Mouse (Mus musculus) cerebellum, postnatal 36 days (tissue): ENCODE measurements at regions not wholly inside any gene's neighbourhood (a gene's known extent, or its start where the extent isn't known, plus 50 kb on each side); places are given as distances from the start of the nearest gene placed in this dataset.
A peak's percentile ranks its signal among the peaks of the same experiment; 100 is the strongest.

Source experiments
- DNase-seq, 2 experiments: peaks; one replicate each; pipeline ENCODE4 v3.0.0; 2021 to 2022; ENCODE audit warnings: mixed read lengths in 2 of 2

DNA sequence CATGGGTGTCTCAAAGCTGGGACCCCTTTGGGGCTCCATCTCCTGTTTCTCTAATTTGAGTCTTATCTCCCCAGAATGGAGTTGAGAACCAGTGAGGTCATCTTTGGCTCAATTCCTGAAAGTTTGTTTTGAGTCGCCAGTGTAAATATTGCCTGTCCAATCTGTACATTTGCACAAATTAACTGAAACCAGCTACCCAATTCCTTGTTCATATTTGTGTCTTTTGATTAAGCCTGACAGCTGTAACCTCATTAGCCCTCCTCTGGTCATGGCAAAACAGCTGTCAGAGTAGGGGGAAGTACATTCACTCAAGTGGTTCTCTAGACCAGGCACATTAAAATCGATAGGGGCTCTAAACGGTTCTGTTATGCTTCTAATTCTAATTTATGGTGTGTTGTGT lies 177.0 kb downstream of the Rps12 start:
- DNase-seq, result no peak

GRCm38 (mm10) chr10:23609270-23609914 lies 177.7 kb downstream of the Rps12 start:
- DNase-seq, result peak; percentile 4 to 23

DNA sequence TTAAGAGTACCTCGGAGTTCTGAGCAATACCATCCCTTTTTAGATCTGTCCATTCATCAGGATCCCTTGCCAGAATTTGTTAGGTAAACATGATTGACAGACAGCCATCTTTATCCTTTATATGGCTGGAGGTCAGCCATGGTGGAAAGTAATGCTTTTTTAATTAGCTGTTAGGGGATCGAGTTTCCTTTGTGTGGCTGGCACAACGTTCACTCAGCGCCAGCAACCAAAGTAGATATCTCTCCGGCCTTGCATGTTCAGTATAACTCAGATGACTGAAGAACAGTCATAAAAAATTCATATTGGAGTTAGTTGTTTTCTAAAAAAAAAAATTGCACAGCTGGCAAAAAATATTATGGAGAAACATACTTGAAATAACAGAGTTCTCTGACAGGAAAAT lies 186.4 kb downstream of the Rps12 start:
- DNase-seq, result no peak

DNA sequence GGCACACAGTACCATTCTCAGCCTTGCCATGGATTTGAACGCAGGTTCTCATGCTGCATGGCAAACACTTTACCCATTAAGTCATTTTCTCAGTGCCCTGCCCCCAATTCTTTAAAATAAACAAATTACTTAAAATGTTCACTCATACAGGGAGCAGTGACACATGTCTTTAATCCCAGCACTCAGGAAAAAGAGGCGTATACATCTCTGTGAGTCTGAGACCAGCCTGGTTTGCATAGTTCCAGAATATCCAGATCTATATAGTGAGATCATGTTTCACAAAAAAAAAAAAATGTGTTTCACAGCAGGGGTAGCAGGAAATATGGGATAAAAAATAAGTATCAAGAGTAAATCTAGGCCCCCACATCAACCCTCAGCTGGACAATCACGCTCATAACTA lies 191.5 kb downstream of the Rps12 start:
- no peak for DNase-seq

DNA sequence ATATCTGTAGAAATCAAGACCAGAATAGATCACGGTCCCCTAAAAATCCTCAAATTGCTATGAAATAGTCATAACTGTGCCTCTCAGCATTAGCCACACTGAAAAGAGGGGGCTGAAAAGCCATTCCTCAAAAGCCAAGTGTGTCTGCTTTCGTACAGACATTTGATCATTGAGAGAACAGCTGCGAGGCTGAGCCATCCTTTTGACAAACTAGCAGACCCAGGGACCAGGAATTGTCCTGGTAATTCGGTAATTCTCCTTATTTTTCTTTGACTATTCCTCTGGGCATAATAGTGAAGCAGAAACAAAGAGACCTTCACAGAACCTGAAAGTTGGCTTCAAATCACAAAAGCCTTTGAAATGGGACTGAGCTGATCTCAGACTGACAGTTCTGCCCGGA lies 206.8 kb downstream of the Rps12 start:
- DNase-seq, result no peak

DNA sequence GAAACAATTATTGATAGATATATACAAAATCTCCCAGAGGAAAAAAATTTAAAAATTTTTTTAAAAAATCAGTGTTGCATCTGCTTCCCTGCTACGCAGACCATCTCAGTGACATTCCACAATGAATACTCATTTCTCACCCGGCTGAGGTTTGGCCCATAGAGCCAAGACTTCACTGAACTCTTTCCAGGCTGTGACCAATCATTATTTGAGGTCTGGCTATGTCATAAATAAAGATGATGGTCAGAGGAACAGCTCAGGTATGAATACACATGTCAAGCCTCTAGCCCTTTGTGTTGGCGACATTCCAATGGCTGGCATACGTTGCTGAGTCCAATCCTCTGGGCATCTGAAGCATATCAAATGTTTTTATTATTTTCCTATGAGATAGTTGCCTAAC lies 216.1 kb downstream of the Rps12 start:
- no peak for DNase-seq

GRCm38 (mm10) chr10:23569386-23569785 lies 217.7 kb downstream of the Rps12 start:
- no peak for DNase-seq

DNA sequence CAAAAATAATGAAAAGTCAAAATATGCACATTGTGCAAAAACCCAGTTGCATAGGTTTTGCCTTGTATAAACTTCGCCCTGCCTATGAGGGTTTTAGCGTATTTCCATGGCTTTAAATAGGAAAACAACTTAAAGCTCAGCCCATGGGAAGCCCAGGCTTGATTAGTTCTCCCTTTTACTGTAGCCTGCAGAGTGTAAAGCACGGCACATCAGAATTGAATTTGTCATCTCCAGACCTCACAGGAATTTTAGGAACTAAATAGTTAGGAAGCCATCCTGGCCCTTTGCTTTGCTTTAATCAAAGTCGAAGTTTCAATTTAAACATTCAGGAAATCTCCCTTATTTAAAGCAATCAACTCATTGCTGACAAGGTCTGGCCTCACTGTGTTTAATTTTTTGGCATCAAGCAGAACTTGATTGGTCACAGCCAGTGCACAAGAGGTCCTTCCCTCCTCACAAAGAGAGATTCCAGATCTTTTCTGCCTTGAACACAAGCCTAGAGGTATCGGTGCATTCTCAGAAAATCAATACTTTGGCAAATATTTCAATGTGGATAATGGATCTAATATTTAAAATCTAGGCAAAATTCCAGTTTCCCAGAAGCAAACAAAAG lies 211.8 kb upstream of the Eya4 start:
- DNase-seq, result no peak

DNA sequence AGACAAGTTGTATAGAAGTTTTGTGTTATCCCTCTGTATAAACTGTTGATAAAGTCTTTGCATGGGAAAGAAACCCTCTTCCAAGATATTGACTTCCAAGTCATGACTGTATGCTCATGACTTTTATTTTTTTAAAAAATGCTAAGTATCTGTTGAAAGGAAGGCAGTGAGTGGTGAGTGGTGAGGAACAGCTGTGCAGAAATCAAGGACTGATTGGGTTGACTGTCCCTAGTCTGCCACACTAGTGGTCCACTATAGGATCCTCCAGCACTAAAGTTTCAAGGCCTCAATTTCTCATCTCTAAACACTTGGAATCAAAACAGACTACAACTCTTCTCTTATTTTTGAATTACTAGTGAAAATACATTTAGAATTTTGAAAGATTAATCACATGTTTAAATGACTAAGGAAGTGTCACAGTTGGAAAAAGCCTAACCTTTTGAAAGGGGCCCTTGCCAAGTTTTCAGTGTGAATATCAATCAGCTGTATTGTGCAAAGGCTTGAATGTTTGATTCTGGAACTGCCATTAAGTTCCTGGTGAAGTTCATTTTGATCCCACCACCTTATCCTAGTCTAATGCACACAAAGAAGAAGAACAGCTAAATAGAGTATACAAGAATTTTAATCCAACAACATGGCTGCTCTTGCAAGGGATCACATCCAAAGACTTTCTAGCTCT lies 209.5 kb upstream of the Eya4 start:
- DNase-seq, result no peak

GRCm38 (mm10) chr10:23557828-23558227 lies 207.2 kb upstream of the Eya4 start:
- no peak for DNase-seq

DNA sequence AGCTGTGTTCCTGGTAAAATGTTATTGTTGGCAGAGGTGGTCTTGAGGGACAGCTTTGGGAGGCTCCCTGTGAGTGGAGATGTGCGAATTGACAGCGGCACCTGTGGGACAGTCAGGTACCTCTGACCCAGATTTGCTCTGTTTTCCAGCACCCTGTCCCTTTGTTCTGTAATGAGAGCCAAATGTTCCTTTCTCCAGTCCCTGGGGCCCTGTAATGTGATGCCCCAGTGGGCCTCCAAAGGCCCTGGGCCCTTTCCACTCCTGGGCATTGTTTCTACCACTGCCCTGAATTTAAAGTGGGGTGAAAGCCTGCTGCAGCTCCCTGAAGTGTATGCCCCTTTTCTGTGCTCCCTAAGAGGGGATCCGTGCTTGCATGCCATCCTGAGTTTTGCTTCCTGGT lies 198.6 kb upstream of the Eya4 start:
- no peak for DNase-seq

DNA sequence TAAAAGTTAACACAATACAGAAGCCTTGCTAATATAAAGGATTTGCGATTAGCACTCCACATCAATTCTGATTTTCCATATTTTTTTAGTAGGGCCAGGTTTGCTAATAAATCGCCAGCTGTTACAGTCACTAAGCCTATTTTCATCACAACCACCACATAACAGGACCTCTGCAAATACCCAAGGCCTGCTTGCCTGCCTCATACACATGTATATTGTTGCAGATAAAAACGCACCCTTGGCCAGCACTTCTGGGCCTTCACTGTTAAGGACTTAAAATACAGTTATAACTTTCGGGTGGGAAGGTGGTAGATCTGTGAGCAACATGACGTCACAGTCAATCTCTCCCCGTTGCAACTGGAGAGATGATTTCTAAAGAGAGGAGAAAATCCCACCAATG lies 197.7 kb upstream of the Eya4 start:
- no peak for DNase-seq

- DNase-seq, result no peak
These were observed 192.1 kb upstream of the Eya4 start for GRCm38 (mm10) chr10:23542712-23543111.

DNA sequence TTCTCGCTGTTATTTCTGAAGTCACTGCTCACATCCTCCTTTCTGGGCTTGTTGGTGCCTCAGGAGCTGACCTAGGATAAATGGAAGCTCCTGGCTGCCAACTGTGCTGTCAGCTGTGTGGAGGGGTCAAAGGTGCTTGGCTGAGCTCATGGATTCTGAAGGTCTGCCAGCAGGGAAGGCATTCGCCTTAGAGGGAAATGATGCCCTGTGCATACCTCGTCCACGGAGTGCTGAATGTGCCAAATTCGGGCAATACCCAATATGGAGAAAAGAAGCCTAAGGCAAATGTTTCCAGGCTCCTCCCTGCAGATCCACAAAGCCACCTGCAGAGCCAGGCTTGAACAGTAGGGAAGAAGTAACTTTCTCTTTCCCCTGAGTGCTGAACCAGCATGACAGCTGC lies 191.3 kb upstream of the Eya4 start:
- no peak for DNase-seq

GRCm38 (mm10) chr10:23534636-23535035 lies 184.1 kb upstream of the Eya4 start:
- DNase-seq, result no peak

DNA sequence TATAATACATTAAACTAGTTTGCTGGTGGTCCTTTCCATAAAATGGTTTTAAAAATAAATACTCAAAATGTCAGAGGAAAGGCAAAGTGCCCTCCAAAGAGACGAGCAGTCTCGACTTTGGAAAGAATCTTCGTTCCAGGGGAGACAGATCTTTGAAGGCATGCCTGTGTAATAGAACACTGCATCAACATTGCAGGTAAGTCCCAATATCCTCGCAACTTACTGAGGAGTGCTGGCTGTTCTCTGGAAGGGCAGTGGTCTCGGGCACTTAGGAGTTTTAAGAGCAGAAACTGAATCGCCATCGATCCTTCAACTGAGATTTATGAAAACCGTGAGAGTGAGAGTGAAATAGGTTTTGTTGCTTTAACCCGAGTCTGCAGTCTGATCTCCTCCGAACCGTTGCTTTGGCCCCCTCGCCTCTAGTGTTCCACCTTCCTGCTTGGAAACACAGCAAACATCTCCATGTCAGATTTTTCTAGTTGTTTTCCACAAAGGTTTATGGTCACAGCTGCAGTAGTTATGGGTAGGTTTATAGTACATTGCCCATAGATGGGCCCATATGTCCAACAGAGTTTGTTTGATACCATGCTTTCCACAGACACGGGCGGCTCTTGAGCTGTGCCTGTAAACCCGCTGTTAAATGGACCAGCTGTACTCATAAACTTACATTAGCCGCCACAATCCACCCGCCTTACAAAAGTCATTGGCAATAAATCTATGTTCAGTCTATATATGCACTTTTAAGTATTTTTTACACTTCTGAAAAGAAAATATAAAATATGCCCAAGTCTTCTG lies 181.6 kb upstream of the Eya4 start:
- no peak for DNase-seq

GRCm38 (mm10) chr10:23530715-23531114 lies 180.1 kb upstream of the Eya4 start:
- no peak for DNase-seq

DNA sequence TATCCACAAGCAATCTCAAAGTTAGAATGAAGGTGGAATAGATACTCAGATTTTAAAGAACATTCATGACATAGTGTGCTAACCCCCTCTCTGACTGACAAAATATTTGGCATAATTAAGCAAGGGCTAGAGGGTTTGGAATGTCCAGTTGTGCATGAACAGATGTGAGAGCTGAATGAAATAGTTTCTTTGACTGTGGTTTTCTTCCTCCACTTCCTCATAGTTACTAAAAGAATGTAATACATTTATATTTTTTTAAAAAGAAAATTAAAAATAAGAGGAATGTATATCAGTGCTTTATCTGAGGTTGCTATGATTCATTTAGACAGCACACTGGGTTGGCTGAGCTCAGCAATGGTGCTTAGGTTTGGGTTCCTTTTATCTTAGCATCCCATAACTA lies 176.2 kb upstream of the Eya4 start:
- no peak for DNase-seq

GRCm38 (mm10) chr10:23522664-23523063 lies 172.1 kb upstream of the Eya4 start:
- DNase-seq, result no peak

DNA sequence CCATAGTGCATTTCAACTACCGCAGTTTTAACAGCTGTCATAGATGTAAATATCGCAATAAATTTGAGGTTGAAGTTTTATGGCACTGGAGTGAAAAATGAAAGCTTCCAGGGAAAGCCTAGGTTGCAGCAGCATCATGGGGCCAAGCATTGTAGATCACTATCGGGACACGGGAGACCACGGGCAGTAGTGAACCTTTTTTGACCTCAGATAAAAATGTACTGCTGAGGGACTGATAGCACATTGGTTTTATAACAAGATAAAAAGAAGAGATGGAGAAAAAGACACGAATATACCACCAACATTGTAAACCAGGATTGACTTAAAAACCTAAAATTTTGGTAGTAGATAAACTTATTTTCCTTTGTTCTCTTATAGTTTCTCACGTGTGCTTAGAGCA lies 143.1 kb upstream of the Eya4 start:
- no peak for DNase-seq

DNA sequence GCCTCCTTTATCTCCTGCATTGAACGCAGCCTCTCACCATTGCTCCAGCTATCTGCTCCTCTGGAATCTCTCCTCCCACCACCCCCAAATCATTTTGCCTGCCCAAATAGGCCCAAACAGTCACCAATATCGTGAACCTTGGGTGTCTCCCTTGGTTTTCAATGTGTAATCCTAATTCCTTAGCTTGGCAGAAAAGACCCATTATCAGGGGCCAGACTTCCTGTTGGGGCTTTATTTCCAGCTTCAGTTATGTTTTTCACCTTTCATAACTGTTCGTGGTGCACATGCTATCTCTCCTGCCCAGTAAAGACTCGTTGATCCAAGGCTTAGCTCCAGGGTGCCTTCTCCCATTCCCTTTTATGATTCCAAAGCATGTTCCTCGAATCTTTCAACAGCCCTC lies 142.4 kb upstream of the Eya4 start:
- no peak for DNase-seq

DNA sequence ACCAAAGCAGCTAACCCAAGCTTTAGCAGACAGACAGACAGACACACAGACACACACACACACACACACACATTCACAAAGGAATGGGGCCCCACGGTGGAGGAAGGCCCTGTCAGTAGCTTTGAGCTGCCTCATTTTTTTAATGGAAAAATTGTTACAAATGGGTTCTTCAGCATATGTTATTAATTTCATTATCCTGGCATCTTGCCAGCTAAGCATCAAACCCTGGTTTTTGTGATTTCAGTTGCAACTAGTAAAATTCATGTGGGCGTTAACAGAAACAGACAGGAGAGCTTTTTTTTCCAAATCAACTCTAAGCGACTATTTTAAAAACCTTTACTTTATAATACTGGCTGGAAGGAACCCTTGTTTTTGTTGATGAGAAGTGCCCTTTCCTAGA lies 138.4 kb upstream of the Eya4 start:
- DNase-seq, result no peak

DNA sequence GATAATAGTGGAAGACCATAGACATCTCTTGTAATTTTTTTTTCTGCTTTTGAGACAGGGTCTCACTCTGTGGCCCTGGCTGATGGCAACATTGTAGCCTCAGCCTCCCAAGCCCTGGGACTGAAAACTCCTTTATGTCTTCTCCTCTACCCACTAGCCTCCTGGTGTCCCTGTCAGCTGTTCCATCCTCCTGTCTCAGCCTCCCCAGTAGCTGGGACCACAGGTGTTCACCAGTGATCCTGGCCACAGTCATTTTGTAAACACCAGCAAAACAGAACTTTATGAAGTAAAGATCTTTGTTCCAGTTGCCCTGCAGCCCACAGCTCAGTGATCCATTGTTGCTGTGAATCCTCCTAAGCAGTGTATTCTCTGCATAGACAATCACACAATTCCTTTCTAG lies 129.9 kb upstream of the Eya4 start:
- no peak for DNase-seq

DNA sequence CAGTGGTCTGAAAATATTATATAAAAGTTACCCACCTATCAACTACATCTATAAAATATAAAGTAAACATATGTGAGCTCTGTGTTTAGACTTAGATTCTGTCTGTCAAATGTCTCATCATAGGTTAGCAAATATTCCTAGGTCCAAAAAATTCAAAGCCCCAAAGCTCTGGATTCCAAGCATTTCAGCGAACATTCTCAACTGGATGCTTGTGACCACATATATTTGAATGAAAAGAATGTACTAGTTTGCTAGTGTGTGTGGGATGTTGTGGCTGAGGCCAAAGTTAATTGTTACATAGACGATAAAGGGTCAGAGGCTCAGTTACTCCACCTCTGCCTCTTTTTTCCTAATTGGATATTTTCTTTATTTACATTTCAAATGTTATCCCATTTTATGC lies 128.3 kb upstream of the Eya4 start:
- DNase-seq, result no peak
